Mouse (Mus musculus): ENCODE measurements at regions not wholly inside any gene's neighbourhood (a gene's known extent, or its start where the extent isn't known, plus 50 kb on each side); places are given as distances from the start of the nearest gene placed in this dataset.
A peak's percentile ranks its signal among the peaks of the same experiment; 100 is the strongest.

DNA sequence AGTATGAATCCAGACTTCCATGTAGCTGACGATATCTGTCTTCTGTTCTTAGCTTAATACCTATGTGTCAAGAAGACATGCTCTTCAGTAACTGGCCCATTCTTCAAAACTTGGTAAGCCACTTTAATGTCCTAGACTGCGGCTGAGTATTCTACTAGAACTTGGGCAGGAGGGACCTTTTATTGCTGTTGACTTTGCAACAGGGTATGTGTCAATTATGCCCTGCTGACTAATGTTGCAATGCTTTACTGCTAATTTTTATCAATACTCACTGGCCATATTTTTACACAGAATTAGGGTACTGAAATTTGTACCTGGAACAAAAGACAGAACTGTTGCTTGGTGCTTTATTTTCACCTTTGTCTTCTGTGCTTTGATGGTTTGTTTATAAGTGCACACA lies 746.9 kb downstream of the Ppargc1a start:
- DNase-seq, result no peak

DNA sequence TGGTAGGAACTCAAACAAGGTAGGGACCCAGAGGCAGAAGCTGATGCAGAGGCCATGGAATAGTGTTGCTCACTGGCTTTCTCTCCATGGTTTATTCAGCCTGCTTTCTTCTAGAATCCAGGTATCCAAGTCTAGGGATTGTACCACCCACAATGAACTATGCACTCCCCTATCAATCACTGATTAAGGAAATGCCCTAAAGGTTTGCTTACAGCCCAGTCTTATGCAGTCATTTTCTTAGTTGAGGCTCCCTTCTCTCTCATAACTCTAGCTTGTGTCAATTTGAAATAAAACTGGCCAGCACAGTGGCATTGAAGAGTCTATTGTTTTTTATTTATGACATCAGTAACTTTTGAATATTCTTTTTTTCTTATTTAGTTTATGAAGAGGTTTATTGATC lies 747.6 kb downstream of the Ppargc1a start:
- no peak for DNase-seq

DNA sequence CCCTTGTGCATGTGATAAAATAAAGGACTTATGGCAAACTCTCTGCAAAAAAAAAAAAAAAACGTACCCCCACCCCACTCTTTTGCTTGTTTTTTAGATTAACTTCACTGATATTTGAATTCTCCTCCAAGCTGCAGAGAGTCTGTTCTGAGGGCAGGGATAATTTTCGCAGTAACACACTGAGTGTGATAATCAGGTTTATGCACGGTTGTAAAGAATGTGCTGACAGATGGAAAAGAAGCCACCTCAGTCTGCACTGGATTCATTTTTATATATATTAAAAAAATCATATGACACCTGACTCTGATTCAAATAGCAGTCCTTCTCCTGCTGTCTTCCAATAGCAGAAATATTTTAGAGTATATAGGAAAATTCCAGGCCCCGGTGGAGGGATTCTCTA lies 736.5 kb upstream of the Adgra3 start:
- DNase-seq, result no peak

DNA sequence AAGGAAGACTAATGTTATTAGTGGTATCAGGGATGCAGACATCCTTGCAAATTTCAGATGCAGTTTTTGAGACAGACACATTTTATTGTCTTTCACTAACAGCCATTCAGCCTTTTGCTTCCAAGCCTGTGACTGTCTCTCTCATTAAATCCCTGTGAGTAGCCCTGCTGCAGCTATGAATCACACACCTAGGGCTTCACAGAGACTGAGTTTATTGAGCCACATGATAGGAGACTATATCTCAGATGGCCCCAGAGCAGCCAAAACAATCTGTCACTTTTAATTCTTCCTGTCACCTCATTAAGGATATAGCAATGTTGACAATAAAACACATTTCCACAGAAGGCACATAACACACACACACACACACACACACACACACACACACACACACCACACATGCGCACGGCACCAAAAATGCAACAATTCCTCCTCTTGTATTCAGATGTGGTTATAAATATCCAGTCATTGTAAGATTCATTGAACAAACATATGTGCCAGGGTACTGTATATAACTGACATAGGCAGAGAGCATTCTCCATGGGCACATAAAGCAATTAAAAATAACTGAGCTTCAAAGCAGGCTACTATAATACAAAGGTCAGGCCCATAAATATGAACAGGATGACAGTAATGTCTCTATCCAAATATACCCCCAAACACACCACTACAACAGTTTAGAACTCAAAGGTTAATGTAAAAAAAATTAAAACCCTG lies 735.8 kb upstream of the Adgra3 start:
- DNase-seq, result no peak

DNA sequence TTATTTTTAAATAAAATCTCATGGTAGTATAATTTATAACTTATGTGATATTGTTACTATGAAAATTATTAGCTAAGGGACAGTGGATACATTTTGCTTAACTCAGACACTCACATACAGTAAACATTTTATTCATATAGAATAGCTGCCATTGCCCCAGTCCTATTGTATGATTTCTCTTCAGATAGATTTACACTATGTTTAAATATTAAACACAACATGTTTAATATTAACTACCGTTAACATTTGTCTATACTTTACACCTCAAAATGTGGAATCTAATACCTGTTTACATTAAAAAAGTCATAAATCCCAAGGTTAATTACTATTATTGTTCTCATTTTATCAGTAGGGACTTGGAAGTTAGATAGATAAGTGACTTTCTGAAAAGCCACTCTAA lies 734.8 kb upstream of the Adgra3 start:
- DNase-seq, result no peak

DNA sequence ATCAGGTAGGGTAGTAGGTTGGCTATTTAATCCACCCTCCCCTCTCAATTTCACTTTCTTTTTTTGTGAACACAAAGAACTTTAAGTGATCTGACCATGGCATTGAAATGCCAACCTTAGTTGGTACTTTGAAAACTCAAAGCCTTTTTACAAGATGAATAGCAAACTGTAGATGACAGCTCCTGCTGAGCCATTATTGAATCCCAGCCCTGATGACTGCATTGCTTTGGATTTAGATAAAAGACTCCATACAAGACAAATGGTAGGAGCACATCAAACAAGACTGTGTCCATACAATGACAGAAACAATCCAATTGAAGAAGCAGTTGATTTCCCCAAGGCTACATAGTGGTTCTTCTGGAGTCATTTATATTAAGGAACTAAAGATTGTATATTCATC lies 726.5 kb upstream of the Adgra3 start:
- DNase-seq, result no peak

DNA sequence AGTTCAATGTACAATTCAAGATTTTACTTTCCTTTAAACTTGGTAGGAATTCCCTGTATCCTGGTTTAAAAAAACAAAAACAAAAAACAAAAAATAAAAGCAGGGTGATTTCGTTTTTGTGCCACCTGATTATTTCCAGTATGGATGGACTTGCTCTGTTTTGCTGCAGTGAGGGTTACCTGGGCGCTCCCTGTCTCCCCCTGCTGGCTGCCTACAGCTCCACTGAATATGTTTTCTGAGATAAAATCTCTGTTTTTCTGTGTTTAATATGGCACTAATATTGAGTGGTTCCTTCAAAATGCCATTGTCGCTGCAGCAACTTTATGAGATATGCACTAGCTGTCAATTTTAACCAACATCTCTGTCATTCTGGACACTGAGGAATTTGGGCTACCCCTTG lies 720.3 kb upstream of the Adgra3 start:
- no peak for DNase-seq

DNA sequence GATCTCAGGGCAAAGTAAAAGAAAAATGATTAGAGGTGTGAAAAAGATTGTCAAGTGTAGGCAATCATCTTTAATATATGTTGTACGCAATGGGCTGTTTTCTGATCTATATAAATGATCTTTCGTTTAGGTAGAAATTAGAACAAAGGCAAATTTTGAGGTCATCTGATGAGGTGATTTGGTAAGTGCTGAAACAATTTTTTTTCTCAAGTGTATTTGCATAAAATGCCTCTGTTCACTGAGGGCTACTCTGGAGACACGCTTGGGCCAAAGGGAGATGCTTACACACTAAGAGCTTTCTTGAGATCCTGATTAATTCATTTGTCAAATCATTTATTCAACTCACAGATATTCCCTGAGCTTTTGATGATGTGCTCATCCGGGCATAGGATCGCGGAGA lies 719.4 kb upstream of the Adgra3 start:
- no peak for DNase-seq

DNA sequence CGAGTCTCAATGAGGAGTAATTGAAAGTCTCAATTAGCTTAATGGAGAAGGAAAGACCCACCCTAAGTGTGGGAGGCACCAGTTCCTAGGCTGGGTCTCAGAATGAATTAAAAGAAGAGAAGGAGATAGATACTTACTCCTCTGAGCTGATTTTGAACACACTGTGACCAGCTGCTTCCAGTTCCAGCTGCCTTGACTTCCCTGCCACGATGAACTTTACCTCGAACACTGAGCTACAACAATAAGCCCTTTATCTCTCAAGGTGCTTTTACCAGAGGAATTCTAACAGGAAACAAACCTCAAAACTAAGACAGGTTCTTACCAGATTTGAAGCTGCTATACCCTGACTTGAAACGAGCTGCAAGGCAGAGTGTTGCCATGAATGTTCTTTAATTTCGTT lies 703.5 kb upstream of the Adgra3 start:
- DNase-seq, result no peak

DNA sequence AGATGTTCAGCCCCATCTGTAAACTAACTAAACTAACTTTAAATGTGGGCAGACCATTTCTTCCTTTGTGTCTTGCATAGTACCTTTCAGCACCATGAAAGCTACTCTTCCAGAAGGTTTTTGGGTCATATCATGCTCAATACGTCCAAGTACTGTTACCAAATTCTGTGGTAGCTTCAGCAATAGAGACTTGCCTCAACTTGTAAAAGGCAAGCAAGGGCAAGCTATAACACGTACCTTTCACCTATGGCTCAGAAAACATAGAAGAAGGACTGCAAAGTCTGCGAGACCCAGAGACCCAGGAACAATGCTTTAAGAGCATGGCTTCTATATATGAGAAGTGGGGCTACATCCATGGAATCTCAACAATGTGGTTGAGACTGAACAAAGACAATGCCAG lies 701.6 kb upstream of the Adgra3 start:
- no peak for DNase-seq

DNA sequence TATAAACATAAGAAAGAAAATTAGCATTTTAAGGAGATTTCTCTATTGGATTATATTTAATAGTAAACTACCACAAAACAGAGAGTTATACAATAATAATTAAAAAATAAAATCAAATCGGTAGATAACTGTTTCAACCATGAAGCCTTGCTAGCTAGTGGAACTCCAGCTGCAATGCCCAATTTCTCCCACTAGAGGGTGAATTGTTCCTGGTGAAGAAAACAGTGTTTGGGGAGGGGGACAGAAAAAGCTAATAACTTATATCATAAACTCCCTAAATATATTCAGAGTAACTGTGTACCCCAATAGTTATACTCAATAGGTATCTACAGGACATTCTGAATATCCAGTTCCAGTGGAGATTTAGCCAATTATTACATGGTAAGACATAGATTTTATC lies 694.0 kb upstream of the Adgra3 start:
- peak; percentile 48 for DNase-seq

DNA sequence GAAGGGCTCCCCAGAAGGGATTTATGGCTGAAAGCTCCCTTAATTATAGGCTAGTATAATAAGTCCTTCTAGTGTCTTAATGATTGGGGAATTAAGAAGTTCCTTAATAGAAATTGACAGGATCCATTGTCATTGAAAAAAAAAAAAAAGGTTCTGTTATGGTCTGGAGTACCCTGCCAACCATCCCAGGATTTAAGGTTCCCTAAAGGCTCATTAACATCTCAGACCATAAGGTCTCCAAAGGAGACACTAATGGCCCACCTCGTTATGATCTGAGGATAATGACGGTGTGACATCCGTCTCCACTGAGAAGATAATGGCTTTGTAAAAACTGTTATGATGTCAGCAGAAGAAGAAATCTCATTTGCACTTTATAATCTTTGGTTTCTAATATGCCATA lies 692.6 kb upstream of the Adgra3 start:
- DNase-seq, result no peak

DNA sequence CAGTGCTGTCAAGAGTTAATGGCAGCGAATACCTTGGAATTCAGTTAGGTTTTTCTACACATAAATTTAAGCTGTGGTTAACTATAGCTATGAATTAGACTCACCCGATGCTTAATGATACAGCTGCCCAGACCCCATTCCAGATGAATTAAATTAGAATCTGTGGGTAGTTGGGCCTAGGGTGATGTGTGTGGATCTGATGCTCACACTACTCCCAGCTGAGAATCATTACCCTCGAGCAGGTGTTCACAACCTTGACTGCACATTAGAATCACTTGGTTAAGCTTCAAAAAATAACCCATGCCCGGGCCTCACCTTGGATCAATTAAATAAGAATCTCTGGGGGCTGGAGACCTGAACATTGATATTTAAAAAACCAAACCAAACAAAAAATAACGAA lies 684.2 kb upstream of the Adgra3 start:
- DNase-seq, result no peak

DNA sequence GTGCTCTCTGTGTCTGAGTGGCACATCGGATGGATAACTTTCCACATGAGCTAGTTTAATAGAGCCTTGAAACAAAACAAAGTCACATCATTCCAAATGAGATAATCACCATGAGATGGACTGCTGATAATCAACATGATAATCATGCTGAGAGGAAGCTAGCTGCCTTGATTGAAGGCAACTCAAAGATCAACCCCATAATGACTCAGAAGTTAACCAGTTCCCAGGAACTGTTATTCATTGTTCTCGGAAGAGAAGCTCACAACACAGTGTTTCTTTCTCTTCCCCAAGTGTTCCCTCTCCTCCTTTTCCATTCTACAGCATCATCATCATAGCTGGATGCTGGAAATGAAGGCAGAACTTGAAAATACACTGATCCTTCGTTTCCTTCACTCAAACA lies 674.9 kb upstream of the Adgra3 start:
- DNase-seq, result no peak

DNA sequence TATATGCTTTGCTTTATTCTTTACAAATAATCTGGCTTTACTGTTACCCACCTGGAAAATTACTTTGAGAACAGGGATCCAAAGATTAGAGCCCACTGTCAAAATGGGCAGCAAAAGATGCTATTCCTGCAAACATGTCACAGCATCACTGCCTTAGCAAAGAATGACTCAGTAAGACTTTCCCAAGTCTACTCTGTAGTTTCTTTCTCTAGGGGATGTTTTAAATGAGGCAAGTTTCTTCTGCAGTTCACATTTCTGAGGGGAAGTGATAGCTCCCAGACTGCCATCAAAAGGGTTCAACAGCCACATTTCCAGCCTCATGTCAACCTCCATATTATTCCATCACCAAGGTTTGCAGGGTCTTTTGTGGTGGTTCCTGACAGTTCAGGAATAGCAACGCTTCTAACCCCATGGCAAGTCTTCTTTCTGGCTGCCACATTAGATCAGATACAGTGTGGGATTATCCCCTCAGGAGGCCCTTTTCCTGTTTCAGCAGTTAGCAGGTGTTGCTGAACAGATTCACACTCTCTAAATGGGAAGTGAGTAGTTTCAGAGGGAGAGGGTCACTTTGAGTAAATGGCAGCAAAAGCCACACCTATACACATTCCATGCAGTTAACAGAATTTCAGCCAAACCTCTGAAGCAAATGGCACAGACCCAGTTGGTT lies 669.7 kb upstream of the Adgra3 start:
- no peak for DNase-seq

DNA sequence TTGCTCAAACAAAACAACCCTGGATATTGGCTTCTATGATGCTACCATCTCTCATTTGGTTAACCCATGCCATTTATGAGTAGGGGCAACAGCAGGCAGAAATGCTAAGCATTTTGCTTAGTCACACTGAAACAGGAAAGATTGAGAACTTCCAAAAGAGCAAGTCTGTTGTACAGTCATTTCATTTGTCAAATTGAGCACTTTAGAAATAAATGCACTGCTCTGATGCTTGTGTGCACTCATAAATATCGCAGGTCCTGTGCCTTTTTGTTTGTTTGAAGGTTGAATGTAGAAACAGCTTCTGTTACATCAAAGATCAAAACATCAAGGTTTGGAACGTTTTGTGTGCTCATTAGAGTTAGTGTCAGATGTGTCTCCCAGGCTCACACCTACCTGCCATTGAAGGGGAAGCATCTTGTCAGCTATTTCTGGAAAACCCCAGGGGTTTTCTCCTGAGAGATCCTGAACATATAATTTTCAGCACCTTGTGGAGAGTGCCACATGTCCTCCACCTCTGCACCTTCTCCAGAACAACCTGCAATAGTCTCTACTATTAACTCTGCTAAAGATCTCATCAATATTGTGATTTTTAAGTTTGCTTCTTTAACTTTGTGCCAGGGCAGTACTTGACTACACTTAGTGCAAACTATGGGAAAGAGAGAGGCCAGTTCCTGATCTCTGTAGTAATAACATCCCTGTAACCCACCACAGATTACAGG lies 648.3 kb upstream of the Adgra3 start:
- no peak for DNase-seq

DNA sequence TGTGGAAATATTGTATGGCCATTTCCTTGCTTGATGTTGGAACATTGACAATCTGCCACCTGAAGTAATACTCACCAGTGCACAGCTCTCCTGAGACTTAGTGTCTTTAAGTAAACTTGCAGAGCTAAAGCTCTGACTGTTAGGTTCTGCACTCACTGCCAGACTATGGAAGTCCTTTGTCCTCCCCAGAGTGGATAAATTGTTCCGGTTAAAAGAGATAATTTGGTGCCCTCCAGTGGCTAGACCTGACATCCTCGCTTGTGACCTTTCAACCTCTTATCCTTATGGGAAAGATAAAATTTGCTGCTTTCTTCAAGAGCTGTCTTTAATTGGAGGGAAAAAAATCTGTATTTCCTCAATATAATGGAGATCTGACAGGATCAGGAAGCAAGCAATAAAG lies 639.3 kb upstream of the Adgra3 start:
- DNase-seq, result no peak

DNA sequence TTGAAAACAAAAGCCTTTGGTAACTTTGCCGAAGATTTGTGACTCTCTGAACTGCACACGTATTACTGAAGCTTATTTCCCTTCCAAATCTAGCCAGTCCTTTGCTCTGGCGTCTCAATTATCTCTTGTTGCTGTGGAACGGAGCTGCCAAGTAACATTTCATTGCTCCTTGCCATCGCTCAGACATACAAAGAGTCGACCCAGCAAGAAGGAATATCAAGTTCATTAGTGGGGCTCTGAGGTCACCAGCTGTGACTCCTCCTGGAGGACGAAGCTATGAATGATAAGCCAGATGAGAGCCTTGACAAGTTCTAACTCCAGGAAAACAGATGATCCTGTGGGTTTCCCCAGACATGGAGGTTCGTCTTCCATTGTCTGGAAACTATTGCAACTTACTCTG lies 638.8 kb upstream of the Adgra3 start:
- DNase-seq, result no peak

DNA sequence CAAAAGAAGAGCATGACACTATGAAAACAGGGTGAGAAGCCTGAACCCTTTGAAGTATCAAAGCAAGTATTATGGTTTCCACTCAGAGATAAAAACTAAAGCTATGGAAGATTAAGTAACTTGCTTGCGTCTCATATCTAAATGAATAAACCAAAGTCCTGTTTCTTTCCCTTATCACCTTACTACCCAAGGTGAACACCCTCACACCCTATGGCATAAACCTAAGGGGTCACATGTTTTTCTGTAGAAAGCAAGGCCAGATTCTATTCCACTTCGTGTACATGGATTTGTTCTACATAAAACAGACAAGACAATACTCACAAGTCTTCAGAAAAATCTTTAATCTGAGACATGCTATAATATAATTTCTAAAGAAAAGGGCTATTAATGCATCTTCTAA lies 629.6 kb upstream of the Adgra3 start:
- DNase-seq, result no peak

DNA sequence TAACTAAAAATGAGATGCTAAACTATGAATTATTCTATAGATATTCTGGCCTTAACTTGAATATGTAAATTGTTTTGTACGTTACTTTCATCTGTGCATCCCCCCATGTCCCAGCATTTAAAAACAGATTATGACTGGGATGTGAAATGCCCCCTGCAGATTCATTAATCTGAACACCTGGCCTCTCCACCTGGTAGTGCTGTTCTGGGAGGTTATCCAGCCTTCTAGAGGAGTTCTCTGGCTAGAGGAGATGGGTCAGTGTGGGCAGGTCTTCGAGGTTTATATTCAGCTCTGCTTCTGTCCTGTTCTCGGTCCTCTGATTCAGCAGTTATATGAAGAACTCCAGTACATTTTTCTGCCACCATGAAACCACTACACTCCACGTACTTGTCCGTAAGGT lies 625.2 kb upstream of the Adgra3 start:
- no peak for DNase-seq

DNA sequence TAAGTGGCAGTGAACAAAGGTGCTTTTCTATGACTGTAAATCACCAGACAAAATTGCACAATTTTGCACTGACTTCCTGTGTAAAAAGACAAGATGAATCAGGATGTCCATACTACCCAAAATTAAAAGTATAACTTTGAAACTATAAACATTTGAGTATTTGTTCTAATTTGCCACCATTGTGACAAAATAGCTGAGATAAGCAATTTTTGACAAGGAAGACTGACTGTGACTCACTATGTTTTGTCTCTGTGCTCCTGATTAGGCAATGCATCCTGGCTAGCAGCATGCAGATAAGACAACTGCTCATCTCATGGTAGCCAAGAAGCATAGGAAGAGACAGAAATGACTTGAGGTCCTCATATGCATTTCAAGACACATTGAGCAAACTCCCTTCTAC lies 577.7 kb upstream of the Adgra3 start:
- DNase-seq, result no peak

DNA sequence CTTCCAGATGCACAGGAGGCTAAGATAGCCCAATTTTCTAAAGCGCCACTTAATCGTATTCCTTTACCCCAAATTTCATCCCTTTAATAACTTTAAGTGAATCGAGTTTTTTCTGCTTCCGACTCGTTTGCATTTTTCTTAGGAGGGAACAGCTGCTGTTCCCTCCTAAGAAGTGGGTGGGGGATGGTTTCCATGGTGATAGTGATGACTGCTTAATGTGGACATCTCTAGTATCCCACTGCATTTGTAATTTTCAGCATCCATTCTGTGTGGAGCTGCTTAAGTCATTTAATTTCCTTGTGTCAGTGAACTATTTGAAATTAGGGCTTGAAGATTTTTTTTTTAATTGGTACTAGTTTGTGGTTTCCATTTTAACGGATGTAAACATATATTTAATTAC lies 567.8 kb upstream of the Adgra3 start:
- DNase-seq, result peak; percentile 6

DNA sequence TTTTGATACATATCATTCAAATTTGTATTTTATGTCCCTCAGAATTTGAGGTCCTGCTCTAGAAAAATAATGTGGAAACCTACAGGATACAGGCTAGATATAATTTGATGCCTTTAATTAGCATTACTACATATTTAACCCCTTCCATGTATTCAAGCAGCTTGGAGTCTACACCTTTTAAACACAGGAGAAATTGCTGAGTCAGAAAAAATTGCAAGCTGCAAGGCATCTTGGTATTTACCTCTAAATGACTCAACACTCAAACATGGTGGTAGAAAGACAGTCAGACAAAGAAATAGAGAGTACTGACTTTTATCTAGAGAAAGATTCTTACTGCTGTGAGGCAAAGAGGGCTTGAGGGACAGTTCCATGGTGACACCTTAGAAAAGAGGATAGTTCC lies 565.4 kb upstream of the Adgra3 start:
- no peak for DNase-seq
